In genomic region chr7:134498716-134499115, GRCm38 (mm10) we compare ENCODE assay signal across 11 mouse cellular contexts.
DNase-seq lines count a peak whose midpoint lies in the region; ATAC-seq and TF ChIP-seq lines count a peak whose summit lies in the region.
"Had no signal": no experiment of that assay in that cellular context is flagged by ENCODE, and none has a peak within 500 bp of the region (broad histone marks: within the 10 kb centered on the region; RNA-seq: fewer than 3 reads in every experiment).

No protein-coding gene starts in this region.

- TF ChIP-seq CTCF in lung, postnatal 0 days (IDR thresholded peaks at IDR 0.05) = no peak
- TF ChIP-seq CTCF in kidney, postnatal 0 days (IDR thresholded peaks at IDR 0.05; ENCODE audit: low read depth) = no peak

- 32% methylated on average over 9 of the region's 9 CpGs for WGBS in lung, postnatal 0 days
- 38% methylated on average over 9 of the region's 9 CpGs for WGBS in kidney, postnatal 0 days

- no peak overlapping the region for H3K4me2 ChIP-seq in lung, postnatal 0 days (replicated peaks; ENCODE audit: low read depth, low read length)
- H3K4me2 ChIP-seq in kidney, postnatal 0 days (ENCODE audit: low read length) = no peak overlapping the region
- H3K4me2 ChIP-seq: midbrain, embryonic 15.5 days had no signal

- H3K4me3 ChIP-seq in lung, postnatal 0 days (ENCODE audit: low read depth, low read length) = no peak overlapping the region
- no peak overlapping the region for H3K4me3 ChIP-seq in kidney, postnatal 0 days (replicated peaks; ENCODE audit: low read depth, low read length)
- H3K4me3 ChIP-seq: midbrain, embryonic 15.5 days had no signal

- H3K4me1 ChIP-seq in lung, postnatal 0 days (ENCODE audit: insufficient read depth, low read depth, low read length) = 0 out of 2 replicates have a peak, but pooled peaks cover 4% of the 10 kb centered on the region
- H3K4me1 ChIP-seq in kidney, postnatal 0 days (replicated peaks; ENCODE audit: insufficient read depth, low read length) = 0 out of 2 replicates have a peak, but pooled peaks cover 2% of the 10 kb centered on the region

- no peak overlapping the region for H3K27ac ChIP-seq in lung, postnatal 0 days (ENCODE audit: low read length)
- H3K27ac ChIP-seq in kidney, postnatal 0 days = peak overlapping the region; percentile 66; the same call in 1 of the 2 replicates
- H3K27ac ChIP-seq: liver, embryonic 14.5 days; midbrain, embryonic 15.5 days had no signal

- H3K9ac ChIP-seq in lung, postnatal 0 days (replicated peaks; ENCODE audit: low read depth) = no peak overlapping the region
- no peak overlapping the region for H3K9ac ChIP-seq in kidney, postnatal 0 days (ENCODE audit: low read depth, low read length)
- H3K9ac ChIP-seq: liver, embryonic 14.5 days; midbrain, embryonic 15.5 days had no signal

- no peaks in the 10 kb centered on the region for H3K36me3 ChIP-seq in lung, postnatal 0 days (ENCODE audit: insufficient read depth, low read length)
- H3K36me3 ChIP-seq in kidney, postnatal 0 days (ENCODE audit: insufficient read depth, low read length) = no peaks in the 10 kb centered on the region
- H3K36me3 ChIP-seq: midbrain, embryonic 15.5 days had no signal

- no peaks in the 10 kb centered on the region for H3K9me3 ChIP-seq in lung, postnatal 0 days (ENCODE audit: low read length)
- H3K9me3 ChIP-seq in kidney, postnatal 0 days (replicated peaks; ENCODE audit: low read length) = no peaks in the 10 kb centered on the region
- H3K9me3 ChIP-seq: midbrain, embryonic 15.5 days had no signal

- ATAC-seq in lung, postnatal 0 days = no peak
- 0 out of 2 replicates have a peak, but pooled peaks have one; percentile 40 for ATAC-seq in kidney, postnatal 0 days (replicated peaks; ENCODE audit: low FRiP score, low read depth)
- ATAC-seq: midbrain, embryonic 15.5 days had no signal

- TF ChIP-seq EP300 in lung, postnatal 0 days (IDR thresholded peaks at IDR 0.05) = no peak

- no peaks in the 10 kb centered on the region for H3K27me3 ChIP-seq in lung, postnatal 0 days (replicated peaks; ENCODE audit: insufficient read depth, low read length)
- no peaks in the 10 kb centered on the region for H3K27me3 ChIP-seq in kidney, postnatal 0 days (ENCODE audit: insufficient read depth, low read length)
- H3K27me3 ChIP-seq: midbrain, embryonic 15.5 days had no signal

- DNase-seq in adrenal gland, adult (ENCODE audit: inconsistent age in 2 of 2, low spot score in 1 of 2) = peak; percentile 46 to 75
- DNase-seq in adrenal gland, adult 8-10 months = no peak
- peak; percentile 13 for DNase-seq in lung, postnatal 0 days (ENCODE audit: low spot score)
- DNase-seq in lung, postnatal 14 days = no peak
- DNase-seq in kidney, postnatal 0 days (ENCODE audit: low spot score) = no peak
- DNase-seq in thymus, postnatal 25 days = no peak
- no peak for DNase-seq in layer of hippocampus, adult 9-11 months
- DNase-seq in cerebellum, postnatal 4 days (ENCODE audit: low spot score in 2 of 2) = no peak
- DNase-seq: cerebellum, adult 8-10 months had no signal

Comparison
In these comparisons a context has a peak if more than half of its experiments do, and no peak if none do; other contexts are left out.
1. DNase-seq: peak in adrenal gland, adult (2 of 2) and lung, postnatal 0 days (single experiment); none in adrenal gland, adult 8-10 months (single experiment), lung, postnatal 14 days (single experiment), kidney, postnatal 0 days (single experiment), thymus, postnatal 25 days (single experiment), layer of hippocampus, adult 9-11 months (single experiment) and cerebellum, postnatal 4 days (0 of 2).